Mouse (Mus musculus): ENCODE measurements around the gene Zmym5. TPM values are rescaled to one million over a fixed set of nuclear protein-coding genes. Genes with fewer than 3 reads are reported as not detected.
"Not testable (repeated sequence)": the region's sequence is repeated elsewhere in the genome, so short reads cannot be mapped to it uniquely, and the experiment has no call there.

The Zmym5 gene
- polyA plus RNA-seq (2012; rRNA removed) (2.9 and 5.6 TPM in 2 replicates), polyA plus RNA-seq (2014; fragmentation: Nextera tagmentation; extraction: Ambion mirVana) (5.2 and 6.0 TPM in 2 replicates)

DNA sequence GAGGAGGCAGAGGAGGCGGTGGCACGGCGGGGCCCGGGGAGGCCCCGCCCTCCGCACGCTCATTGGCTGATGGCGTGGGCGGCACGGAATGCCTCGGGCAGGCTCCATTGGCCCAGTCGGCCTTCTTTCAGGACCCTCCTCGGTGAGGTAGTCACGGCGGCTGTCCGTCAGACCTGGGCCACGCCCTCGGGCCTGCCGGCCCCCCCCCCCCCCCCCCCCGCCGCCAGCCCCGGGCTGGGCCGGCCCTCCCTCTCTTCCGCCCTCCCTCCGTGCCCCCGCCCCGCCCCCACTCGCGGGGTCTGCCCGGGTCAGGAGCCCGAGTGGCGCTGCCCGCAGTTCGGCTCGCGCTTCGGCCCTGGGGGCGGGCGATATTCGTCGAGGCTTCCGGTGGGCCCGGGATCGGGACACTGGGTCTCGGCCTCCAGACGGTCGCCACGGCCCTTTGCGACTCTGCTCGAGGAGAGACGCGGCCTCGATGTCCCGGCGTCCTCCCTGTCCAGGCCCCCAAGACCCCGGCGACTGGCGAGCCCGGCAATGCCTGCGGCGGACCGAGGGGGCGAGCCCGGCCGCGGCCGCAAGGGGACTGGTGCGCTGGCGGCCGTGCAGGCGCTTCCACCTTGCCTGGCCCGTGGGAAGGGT lies at the start of gene Zmym5:
Gene Zmym5 (minus strand): TSS at position 16 of the 639 bp plus-strand sequence.
- Histone ChIP-seq H3K27ac (peak within 1 kb of the TSS; percentile 82), H3K9ac (replicated peaks) (peak within 1 kb of the TSS; percentile 93), H3K4me3 (ENCODE audit: insufficient read depth in 1 of 2, low read depth in 2 of 2, low read length in 2 of 2) (peak within 1 kb of the TSS; percentile 84 to 99), H3K4me1 (replicated peaks; ENCODE audit: control insufficient read depth in 2 of 2, insufficient read depth in 2 of 2, low read length in 1 of 2) (peaks cover 2 to 11% of the 10 kb centered on the region in 2 experiments), H3K4me2 (ENCODE audit: low read depth) (peak within 1 kb of the TSS; percentile 89)
- H3K36me3 ChIP-seq (replicated peaks; ENCODE audit: control insufficient read depth, insufficient read depth, low read depth); H3K27me3 ChIP-seq (ENCODE audit: control insufficient read depth, insufficient read depth, low read length); H3K9me3 ChIP-seq (ENCODE audit: control insufficient read depth, low read length): not testable (repeated sequence)
- DNase-seq (ENCODE audit: low read depth in 3 of 3, low spot score in 3 of 3) (peak; percentile 38 to 49 (median 47)), ATAC-seq (ENCODE audit: insufficient read depth) (peak; percentile 97)
- under 1% methylated on average over 45 of the region's 72 CpGs for WGBS (ENCODE audit: insufficient replicate concordance)

DNA sequence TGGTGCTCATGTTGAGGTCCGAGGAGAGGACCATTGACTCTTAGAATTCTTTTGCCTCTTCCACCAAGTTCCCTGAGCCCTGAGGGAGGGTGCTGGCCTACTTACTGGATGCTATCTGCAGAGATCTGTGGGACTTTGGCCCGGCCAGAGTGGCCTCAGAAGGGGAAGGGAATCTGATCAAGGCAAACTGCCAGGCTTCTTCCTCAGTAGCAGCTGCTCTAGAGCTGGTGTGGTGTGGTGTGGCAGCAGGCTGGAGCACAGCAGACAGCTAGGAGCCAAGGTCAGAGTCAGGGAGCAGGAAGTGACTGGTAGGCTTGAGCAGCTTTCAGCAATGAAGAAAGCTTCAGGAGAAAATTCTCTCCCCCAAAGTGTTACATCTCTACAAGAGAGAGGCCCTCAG lies 38.2 kb upstream of the Zmym5 start:
- Histone ChIP-seq H3K27ac (no peak overlapping the region), H3K4me3 (ENCODE audit: insufficient read depth in 1 of 2, low read depth in 2 of 2, low read length in 2 of 2) (no peak overlapping the region), H3K9me3 (ENCODE audit: control insufficient read depth, low read length) (no peaks in the 10 kb centered on the region; the same call in 1 of the 2 replicates), H3K4me1 (replicated peaks; ENCODE audit: control insufficient read depth in 2 of 2, insufficient read depth in 2 of 2, low read length in 1 of 2) (no peaks in the 10 kb centered on the region), H3K9ac (replicated peaks) (no peak overlapping the region), H3K36me3 (replicated peaks; ENCODE audit: control insufficient read depth, insufficient read depth, low read depth) (no peaks in the 10 kb centered on the region), H3K4me2 (ENCODE audit: low read depth) (no peak overlapping the region), H3K27me3 (ENCODE audit: control insufficient read depth, insufficient read depth, low read length) (no peaks in the 10 kb centered on the region)
- TF ChIP-seq EP300 (IDR thresholded peaks at IDR 0.05; ENCODE audit: low read depth) = no peak
- TF ChIP-seq CTCF (IDR thresholded peaks at IDR 0.05; ENCODE audit: low read depth) = no peak
- DNase-seq (ENCODE audit: low read depth in 3 of 3, low spot score in 3 of 3) (no peak), ATAC-seq (ENCODE audit: insufficient read depth) (no peak)
- 30% methylated on average over 2 of the region's 2 CpGs for WGBS (ENCODE audit: insufficient replicate concordance)

DNA sequence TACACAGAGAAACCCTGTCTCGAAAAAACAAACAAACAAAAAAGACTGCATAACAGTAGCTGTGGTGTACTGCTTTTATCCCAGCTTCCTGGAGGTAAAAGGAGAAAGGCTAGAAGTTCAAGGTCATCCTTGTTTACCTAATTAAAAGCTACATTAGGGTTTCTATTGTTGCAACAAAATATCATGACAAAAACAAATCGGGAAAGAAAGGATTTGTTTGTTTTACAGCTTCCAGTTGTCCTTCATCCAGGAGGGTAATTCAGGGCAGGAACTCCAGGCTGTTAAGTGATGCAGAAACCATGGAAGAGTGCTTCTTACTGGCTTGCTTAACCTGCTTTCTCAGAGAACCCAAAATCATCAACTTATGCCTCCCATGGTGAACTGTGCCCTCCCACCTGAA lies 36.8 kb upstream of the Zmym5 start:
- Histone ChIP-seq H3K4me2 (ENCODE audit: low read depth) (no peak overlapping the region), H3K27me3 (ENCODE audit: control insufficient read depth, insufficient read depth, low read length) (no peaks in the 10 kb centered on the region), H3K9me3 (ENCODE audit: control insufficient read depth, low read length) (no peaks in the 10 kb centered on the region), H3K9ac (replicated peaks) (no peak overlapping the region), H3K4me1 (replicated peaks; ENCODE audit: control insufficient read depth in 2 of 2, insufficient read depth in 2 of 2, low read length in 1 of 2) (no peaks in the 10 kb centered on the region), H3K4me3 (ENCODE audit: insufficient read depth in 1 of 2, low read depth in 2 of 2, low read length in 2 of 2) (no peak overlapping the region), H3K36me3 (replicated peaks; ENCODE audit: control insufficient read depth, insufficient read depth, low read depth) (no peaks in the 10 kb centered on the region), H3K27ac (no peak overlapping the region)
- ATAC-seq (ENCODE audit: insufficient read depth) (no peak), DNase-seq (ENCODE audit: low read depth in 3 of 3, low spot score in 3 of 3) (no peak)
- TF ChIP-seq EP300 (IDR thresholded peaks at IDR 0.05; ENCODE audit: low read depth) = no peak
- TF ChIP-seq CTCF (IDR thresholded peaks at IDR 0.05; ENCODE audit: low read depth) = no peak
- 44% methylated on average over 2 of the region's 2 CpGs for WGBS (ENCODE audit: insufficient replicate concordance)

DNA sequence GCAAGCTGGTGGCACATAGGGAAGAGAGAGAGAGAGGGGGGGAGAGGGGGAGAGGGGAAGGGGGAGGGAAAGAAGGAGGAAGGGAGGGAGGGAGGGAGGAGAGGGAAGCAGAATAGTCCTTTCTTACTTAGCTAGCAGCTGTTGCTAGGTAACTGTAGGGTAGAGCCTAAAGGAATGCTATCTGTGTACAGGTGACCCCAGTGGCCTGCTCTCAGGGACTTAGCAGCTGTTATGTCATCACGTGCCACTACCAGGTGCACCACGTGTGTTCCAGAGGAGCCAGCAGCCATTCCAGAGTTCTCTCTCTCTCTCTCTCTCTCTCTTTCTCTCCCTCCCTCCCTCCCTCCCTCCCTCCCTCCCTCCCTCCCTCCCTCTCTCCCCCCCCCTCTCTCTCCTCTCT lies 33.0 kb upstream of the Zmym5 start:
- H3K4me1 ChIP-seq (replicated peaks; ENCODE audit: control insufficient read depth in 2 of 2, insufficient read depth in 2 of 2, low read length in 1 of 2) = no peaks in the 10 kb centered on the region
- H3K4me3 ChIP-seq (ENCODE audit: insufficient read depth in 1 of 2, low read depth in 2 of 2, low read length in 2 of 2) = no peak overlapping the region
- H3K27ac ChIP-seq = no peak overlapping the region
- TF ChIP-seq CTCF (IDR thresholded peaks at IDR 0.05; ENCODE audit: low read depth) = no peak
- no peaks in the 10 kb centered on the region for H3K27me3 ChIP-seq (ENCODE audit: control insufficient read depth, insufficient read depth, low read length)
- 42% methylated on average over 2 of the region's 2 CpGs for WGBS (ENCODE audit: insufficient replicate concordance)
- ATAC-seq (ENCODE audit: insufficient read depth) (no peak), DNase-seq (ENCODE audit: low read depth in 3 of 3, low spot score in 3 of 3) (no peak)
- no peak overlapping the region for H3K4me2 ChIP-seq (ENCODE audit: low read depth)
- no peaks in the 10 kb centered on the region for H3K36me3 ChIP-seq (replicated peaks; ENCODE audit: control insufficient read depth, insufficient read depth, low read depth)
- H3K9me3 ChIP-seq (ENCODE audit: control insufficient read depth, low read length) = no peaks in the 10 kb centered on the region
- no peak overlapping the region for H3K9ac ChIP-seq (replicated peaks)

DNA sequence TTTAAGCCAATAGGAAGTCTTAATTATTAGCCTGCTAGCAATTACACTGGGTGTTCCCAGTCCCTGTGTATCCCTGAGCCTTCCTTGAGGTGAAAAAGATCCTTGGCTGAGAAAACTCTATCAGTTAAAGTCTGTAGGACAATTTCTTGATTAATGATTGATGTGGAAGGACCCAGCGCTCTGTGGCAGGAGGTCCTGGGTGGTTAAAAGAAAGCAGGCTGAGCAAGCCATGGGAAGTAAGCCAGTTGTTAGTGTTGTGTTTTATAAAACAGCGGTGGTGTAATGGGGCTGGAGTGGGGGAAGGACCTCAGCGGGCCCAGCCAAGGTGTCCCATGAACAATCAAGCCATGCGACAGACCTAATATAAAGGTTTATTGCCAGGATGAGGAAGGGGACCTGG lies 32.5 kb upstream of the Zmym5 start:
- no peak overlapping the region for H3K9ac ChIP-seq (replicated peaks)
- no peak for TF ChIP-seq CTCF (IDR thresholded peaks at IDR 0.05; ENCODE audit: low read depth)
- TF ChIP-seq EP300 (IDR thresholded peaks at IDR 0.05; ENCODE audit: low read depth) = no peak
- no peaks in the 10 kb centered on the region for H3K27me3 ChIP-seq (ENCODE audit: control insufficient read depth, insufficient read depth, low read length)
- H3K4me2 ChIP-seq (ENCODE audit: low read depth) = no peak overlapping the region
- H3K36me3 ChIP-seq (replicated peaks; ENCODE audit: control insufficient read depth, insufficient read depth, low read depth) = no peaks in the 10 kb centered on the region
- no peaks in the 10 kb centered on the region for H3K9me3 ChIP-seq (ENCODE audit: control insufficient read depth, low read length)
- 55% methylated on average over 4 of the region's 4 CpGs for WGBS (ENCODE audit: insufficient replicate concordance)
- H3K27ac ChIP-seq = no peak overlapping the region
- ATAC-seq (ENCODE audit: insufficient read depth) (no peak), DNase-seq (ENCODE audit: low read depth in 3 of 3, low spot score in 3 of 3) (no peak)
- no peaks in the 10 kb centered on the region for H3K4me1 ChIP-seq (replicated peaks; ENCODE audit: control insufficient read depth in 2 of 2, insufficient read depth in 2 of 2, low read length in 1 of 2)
- H3K4me3 ChIP-seq (ENCODE audit: insufficient read depth in 1 of 2, low read depth in 2 of 2, low read length in 2 of 2) = no peak overlapping the region

DNA sequence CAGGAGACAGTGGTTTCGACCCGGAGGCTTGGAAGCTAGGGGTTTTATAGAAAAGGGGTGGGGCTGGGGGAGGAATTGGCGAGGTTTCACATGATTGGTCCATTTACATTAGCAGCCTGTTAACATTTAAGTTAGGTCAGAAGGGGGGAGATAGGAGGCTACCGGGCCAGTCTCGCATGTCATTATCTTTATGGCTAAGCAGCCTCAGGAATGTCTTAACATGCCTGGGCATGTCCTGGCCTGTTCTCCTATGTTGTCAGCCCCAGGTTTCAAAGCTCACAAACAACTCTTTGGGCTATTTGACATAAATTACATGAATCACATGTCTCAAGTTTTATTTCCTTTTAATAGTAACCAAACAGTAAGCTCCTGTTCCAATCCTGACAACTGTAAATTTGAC lies 23.1 kb upstream of the Zmym5 start:
- DNase-seq (ENCODE audit: low read depth in 3 of 3, low spot score in 3 of 3); H3K9ac ChIP-seq (replicated peaks); H3K4me3 ChIP-seq (ENCODE audit: insufficient read depth in 1 of 2, low read depth in 2 of 2, low read length in 2 of 2); H3K4me1 ChIP-seq (replicated peaks; ENCODE audit: control insufficient read depth in 2 of 2, insufficient read depth in 2 of 2, low read length in 1 of 2); H3K9me3 ChIP-seq (ENCODE audit: control insufficient read depth, low read length); H3K27ac ChIP-seq; H3K36me3 ChIP-seq (replicated peaks; ENCODE audit: control insufficient read depth, insufficient read depth, low read depth); H3K4me2 ChIP-seq (ENCODE audit: low read depth); H3K27me3 ChIP-seq (ENCODE audit: control insufficient read depth, insufficient read depth, low read length); ATAC-seq (ENCODE audit: insufficient read depth): not testable (repeated sequence)
- 74% methylated on average over 5 of the region's 5 CpGs for WGBS (ENCODE audit: insufficient replicate concordance)

DNA sequence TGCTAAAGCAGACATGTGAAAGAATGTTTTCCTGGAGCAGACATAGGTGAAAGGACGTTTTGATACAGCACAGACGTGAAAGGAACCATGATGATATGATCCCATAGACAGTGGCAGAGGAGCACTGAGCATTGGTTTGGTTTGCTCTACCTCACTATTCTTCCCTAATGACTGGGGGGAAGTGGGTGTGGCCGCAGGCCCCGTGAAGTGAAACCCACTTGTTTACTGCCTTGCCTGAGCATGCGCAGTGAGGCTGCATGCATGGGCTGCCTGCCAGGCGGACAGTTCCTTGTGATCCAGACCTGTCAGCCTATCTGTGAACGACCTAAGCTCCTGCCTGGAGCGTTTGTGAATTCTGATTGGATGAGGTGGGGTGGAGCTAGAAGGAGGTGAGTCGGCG lies 21.7 kb upstream of the Zmym5 start:
- H3K36me3 ChIP-seq (replicated peaks; ENCODE audit: control insufficient read depth, insufficient read depth, low read depth); H3K4me3 ChIP-seq (ENCODE audit: insufficient read depth in 1 of 2, low read depth in 2 of 2, low read length in 2 of 2); H3K27ac ChIP-seq; H3K27me3 ChIP-seq (ENCODE audit: control insufficient read depth, insufficient read depth, low read length); H3K4me2 ChIP-seq (ENCODE audit: low read depth); H3K4me1 ChIP-seq (replicated peaks; ENCODE audit: control insufficient read depth in 2 of 2, insufficient read depth in 2 of 2, low read length in 1 of 2); ATAC-seq (ENCODE audit: insufficient read depth); DNase-seq (ENCODE audit: low read depth in 3 of 3, low spot score in 3 of 3); H3K9ac ChIP-seq (replicated peaks); H3K9me3 ChIP-seq (ENCODE audit: control insufficient read depth, low read length): not testable (repeated sequence)
- WGBS (ENCODE audit: insufficient replicate concordance) = 55% methylated on average over 10 of the region's 10 CpGs

All from liver, embryonic 14.5 days (tissue).